Mouse (Mus musculus) kidney, embryonic 14.5 days (tissue): Measurements from ENCODE around the gene Csf3r. TPM values are rescaled to one million over a fixed set of nuclear protein-coding genes. Genes with fewer than 3 reads are reported as not detected.

Experiments
- ATAC-seq: fragments of 200-750 bp; cut with Nextera tagmentation; 2 replicates; pipeline ENCODE4 v1.8.0; 2017; ENCODE audit warnings: moderate number of reproducible peaks, mild to moderate bottlenecking, moderate TSS enrichment, moderate library complexity; ENCODE audit not compliant: low FRiP score, low TSS enrichment
- H3K27ac ChIP-seq: fragments of 300-500 bp; sonication (generic); 2 replicates; pipeline ENCODE4 v1.5.1; 2014; ENCODE audit warnings: low read depth, mild to moderate bottlenecking, low read length, moderate library complexity, mixed read lengths
- H3K27me3 ChIP-seq: fragments of 300-500 bp; sonication (generic); 2 replicates; pipeline ENCODE4 v1.6.1; 2014; ENCODE audit warnings: mild to moderate bottlenecking, low read length; ENCODE audit not compliant: control insufficient read depth, insufficient read depth
- H3K36me3 ChIP-seq: fragments of 300-500 bp; sonication (generic); 2 replicates; pipeline ENCODE4 v1.6.1; 2014; ENCODE audit warnings: low read length, mixed read lengths; ENCODE audit not compliant: control insufficient read depth, insufficient read depth
- H3K4me1 ChIP-seq: fragments of 300-500 bp; sonication (generic); 2 replicates; pipeline ENCODE4 v1.6.1; 2014; ENCODE audit warnings: low read length, mixed read lengths; ENCODE audit not compliant: control insufficient read depth, insufficient read depth
- H3K4me2 ChIP-seq: fragments of 300-500 bp; sonication (generic); replicated peaks from 2 replicates; pipeline ENCODE4 v1.6.1; 2014; ENCODE audit warnings: low read depth, mild to moderate bottlenecking, low read length
- H3K4me3 ChIP-seq: fragments of 300-500 bp; sonication (generic); 2 replicates; pipeline ENCODE4 v1.5.1; 2014; ENCODE audit warnings: mild to moderate bottlenecking, low read length
- H3K9ac ChIP-seq: fragments of 300-500 bp; sonication (generic); 2 replicates; pipeline ENCODE4 v1.6.1; 2014; ENCODE audit warnings: low read depth, mild to moderate bottlenecking, low read length, moderate library complexity
- H3K9me3 ChIP-seq: fragments of 300-500 bp; sonication (generic); 2 replicates; pipeline ENCODE4 v1.6.1; 2016; ENCODE audit warnings: low read length; ENCODE audit not compliant: control insufficient read depth
- WGBS: fragments of 180-500 bp; shearing (Covaris S2); extraction: QIAGEN DNeasy Blood & Tissue Kit; methylation state at CpG from one replicate; pipeline ENCODE4 v1.1.7; 2014; 5-methylcytosine and 5-hydroxymethylcytosine counted together
- polyA plus RNA-seq: library from polyadenylated mRNA; unstranded; fragments of >200 nt; fragmentation: Nextera tagmentation; extraction: Ambion mirVana; gene quantifications from 2 replicates; pipeline ENCODE4 v1.2.1, GENCODE M21; 2014

The Csf3r gene
- polyA plus RNA-seq, 1 experiment from 2014 or later: 0.61 TPM

DNA sequence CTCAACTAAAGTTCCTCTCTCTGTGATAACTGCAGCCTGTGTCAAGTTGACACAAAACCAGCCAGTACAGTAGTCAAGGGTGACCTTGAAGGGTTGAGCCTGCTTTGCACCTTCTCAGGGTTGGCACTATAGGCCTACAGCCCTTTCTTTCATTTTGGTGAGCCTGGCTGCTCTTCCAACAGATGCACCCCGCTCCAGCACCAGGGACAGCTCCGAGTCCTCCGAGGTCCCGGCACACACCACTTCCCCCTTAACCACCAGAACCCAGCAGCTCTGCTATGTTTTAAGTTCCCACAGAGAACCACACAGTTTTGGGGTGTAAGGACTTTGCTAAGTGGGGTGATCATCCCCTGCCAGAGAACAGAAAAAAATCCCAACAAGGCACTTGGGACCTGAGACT lies 27.8 kb upstream of the Csf3r start:
- no peak overlapping the region for H3K27ac ChIP-seq
- H3K4me3 ChIP-seq: no peak overlapping the region
- 13% methylated on average over 4 of the region's 4 CpGs for WGBS
- no peak overlapping the region for H3K4me2 ChIP-seq
- H3K36me3 ChIP-seq: no peaks in the 10 kb centered on the region
- ATAC-seq: no peak
- no peaks in the 10 kb centered on the region for H3K27me3 ChIP-seq
- no peak overlapping the region for H3K9ac ChIP-seq
- no peaks in the 10 kb centered on the region for H3K4me1 ChIP-seq
- peaks cover 14% of the 10 kb centered on the region for H3K9me3 ChIP-seq

DNA sequence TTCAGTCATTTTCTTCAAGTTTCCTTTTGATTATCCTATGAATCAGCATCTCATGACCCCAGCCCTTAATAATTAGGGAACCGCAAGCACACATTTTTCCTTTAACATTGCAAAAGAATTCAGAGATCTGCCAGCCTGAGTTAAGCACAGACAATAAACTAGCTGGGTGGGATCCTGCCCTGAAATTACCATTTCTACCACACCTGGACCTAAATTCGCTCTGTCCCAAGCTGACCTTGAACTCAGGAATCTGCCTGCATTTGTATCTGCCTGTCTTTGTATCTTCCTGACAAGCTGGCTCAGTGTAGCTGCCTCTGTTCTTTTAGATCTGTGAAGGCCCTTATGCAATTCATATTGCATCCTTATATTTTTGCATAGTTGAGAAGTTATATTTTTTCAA lies 26.5 kb upstream of the Csf3r start:
- no peaks in the 10 kb centered on the region for H3K27me3 ChIP-seq
- H3K9ac ChIP-seq: no peak overlapping the region
- no peaks in the 10 kb centered on the region for H3K36me3 ChIP-seq
- H3K4me2 ChIP-seq: no peak overlapping the region
- no peak overlapping the region for H3K4me3 ChIP-seq
- no peaks in the 10 kb centered on the region for H3K4me1 ChIP-seq
- no peak for ATAC-seq
- 90% methylated on average over 2 of the region's 2 CpGs for WGBS
- no peak overlapping the region for H3K27ac ChIP-seq
- H3K9me3 ChIP-seq: peaks cover 14% of the 10 kb centered on the region

DNA sequence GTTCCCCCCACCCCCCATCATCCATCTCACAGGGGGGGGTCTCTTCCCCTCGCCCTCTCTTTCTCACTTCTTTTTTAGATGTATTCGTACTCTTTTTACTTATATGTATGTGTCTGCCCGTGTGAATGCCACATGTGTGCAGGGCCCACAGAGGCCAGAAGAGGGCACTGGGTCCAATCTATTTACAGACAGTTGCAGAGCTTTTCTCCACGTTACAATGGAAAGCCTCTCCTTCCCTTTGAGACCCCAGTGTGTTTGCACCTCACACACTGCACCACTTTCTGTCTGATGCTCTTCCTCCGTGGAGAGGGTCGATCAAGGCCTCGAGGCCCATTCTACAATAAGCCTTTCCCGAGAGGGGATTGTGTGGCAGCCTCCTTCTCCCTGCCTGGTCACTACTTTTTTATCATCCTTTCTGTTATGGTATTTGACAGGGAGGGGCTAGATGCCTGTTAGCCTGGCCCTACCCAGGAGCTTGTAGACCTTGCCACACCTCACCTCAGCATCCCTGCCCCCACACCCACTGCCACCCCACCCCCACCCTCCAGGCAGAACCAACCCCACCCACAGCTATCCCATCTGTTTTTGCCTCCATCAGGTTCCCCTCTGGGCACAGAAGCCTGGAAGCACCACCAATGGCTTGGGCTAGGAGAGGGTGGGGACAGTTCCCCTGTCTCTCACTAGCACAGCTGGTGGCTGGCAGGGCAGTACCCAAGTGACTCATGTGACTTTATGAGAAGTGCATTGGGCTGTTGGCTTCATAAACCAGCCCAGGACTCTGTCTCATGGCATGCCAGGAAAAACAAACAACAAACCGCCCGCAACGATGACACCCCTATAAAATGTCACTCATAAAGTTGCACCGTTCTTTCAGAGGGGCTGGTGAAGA lies 22.8 kb upstream of the Csf3r start:
- ATAC-seq: no peak
- no peak overlapping the region for H3K4me2 ChIP-seq
- no peak overlapping the region for H3K27ac ChIP-seq
- WGBS: 69% methylated on average over 12 of the region's 12 CpGs
- H3K9ac ChIP-seq: no peak overlapping the region
- no peaks in the 10 kb centered on the region for H3K27me3 ChIP-seq
- H3K9me3 ChIP-seq: peaks cover 14% of the 10 kb centered on the region
- H3K4me1 ChIP-seq: no peaks in the 10 kb centered on the region
- H3K36me3 ChIP-seq: no peaks in the 10 kb centered on the region
- H3K4me3 ChIP-seq: no peak overlapping the region

DNA sequence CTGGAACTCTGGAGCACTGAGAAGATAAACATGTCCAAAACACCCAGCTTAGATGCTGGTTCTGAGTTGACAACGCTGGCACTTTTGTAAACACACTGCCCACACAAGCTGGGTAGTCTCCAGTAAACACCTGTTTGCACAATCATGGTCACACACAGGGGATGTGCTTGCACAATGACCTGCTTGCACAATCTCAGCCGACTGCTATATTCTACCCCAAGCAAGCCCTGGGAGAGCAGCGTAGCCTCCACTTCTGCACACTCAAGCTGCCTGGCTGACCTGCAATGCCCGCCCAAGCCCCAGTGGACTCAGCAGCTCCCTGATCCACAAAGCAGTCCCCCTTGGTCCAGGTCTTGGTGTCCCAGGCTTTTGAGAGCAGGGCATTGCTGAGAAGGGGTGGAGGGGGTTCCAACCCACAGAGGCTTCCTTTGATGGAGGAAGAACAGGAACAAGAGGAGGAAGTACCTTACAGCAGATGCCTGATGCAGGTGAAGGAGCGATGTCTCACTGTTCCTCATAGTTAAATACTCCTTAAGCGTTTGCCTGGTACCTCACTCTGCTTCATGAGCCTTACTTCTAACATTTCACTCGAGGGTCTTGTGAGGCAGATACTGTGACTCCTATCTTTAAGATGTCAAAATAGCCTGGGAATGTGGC lies 6.5 kb upstream of the Csf3r start:
- no peak for ATAC-seq
- 81% methylated on average over 7 of the region's 7 CpGs for WGBS
- no peak overlapping the region for H3K4me3 ChIP-seq
- no peaks in the 10 kb centered on the region for H3K4me1 ChIP-seq
- no peak overlapping the region for H3K27ac ChIP-seq
- no peaks in the 10 kb centered on the region for H3K9me3 ChIP-seq
- no peaks in the 10 kb centered on the region for H3K27me3 ChIP-seq
- no peak overlapping the region for H3K4me2 ChIP-seq
- H3K9ac ChIP-seq: no peak overlapping the region
- no peaks in the 10 kb centered on the region for H3K36me3 ChIP-seq

DNA sequence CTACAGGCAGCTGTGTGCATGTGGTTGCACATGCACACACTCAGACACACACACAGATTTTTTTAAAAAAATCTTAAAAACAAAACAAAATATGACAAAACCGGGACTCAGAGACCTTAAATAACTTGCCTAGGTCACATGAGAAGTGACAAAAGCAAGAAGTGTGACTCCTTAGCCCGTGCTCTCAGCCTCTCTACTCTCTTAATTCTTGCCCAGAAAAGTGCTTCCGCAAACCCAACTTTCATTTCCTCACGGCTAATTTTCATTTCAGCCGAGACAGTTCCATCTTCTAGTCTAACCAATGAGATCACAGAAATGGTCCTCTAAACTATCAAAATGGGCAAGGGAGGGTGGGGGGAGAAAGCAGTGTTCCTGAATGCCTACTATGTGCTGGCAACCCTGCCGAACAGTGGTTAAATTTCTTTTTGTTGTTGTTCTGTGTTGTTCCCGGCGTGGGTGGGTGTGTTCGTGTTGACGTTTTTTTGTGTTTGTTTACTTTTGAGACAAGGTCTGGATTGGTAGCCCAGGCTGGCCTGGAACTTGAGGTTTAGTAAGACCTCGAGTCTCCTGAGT lies 5.3 kb upstream of the Csf3r start:
- Histone ChIP-seq H3K9me3 (no peaks in the 10 kb centered on the region), H3K9ac (no peak overlapping the region), H3K36me3 (no peaks in the 10 kb centered on the region), H3K4me3 (no peak overlapping the region), H3K4me1 (no peaks in the 10 kb centered on the region), H3K27me3 (no peaks in the 10 kb centered on the region), H3K27ac (no peak overlapping the region), H3K4me2 (no peak overlapping the region)
- no peak for ATAC-seq
- whole genome bisulfite sequencing: 83% methylated on average over 11 of the region's 11 CpGs

DNA sequence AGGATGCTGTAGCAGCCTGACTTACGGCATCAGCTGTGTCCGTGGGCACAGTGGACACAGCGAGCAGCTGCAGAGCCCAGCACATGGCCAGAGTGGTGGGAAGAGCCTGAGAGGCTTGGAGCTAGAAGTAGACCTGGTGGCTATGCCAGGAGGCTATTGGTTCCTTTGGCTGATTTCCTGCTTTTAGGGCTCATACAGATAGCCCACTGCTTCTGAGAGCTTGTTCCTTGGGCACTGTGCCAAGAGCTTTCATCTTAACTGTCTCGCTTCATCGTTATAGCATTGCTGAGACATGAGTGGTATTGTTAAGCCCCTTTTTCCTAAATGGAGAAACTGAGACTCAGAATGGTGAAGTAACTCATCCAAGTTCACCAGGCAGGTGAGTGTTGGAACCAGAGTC lies 1.5 kb downstream of the Csf3r start:
- 83% methylated on average over 5 of the region's 5 CpGs for WGBS
- H3K4me2 ChIP-seq: no peak overlapping the region
- H3K9me3 ChIP-seq: no peaks in the 10 kb centered on the region
- no peaks in the 10 kb centered on the region for H3K4me1 ChIP-seq
- no peak overlapping the region for H3K4me3 ChIP-seq
- H3K27ac ChIP-seq: no peak overlapping the region
- no peaks in the 10 kb centered on the region for H3K27me3 ChIP-seq
- ATAC-seq: no peak
- H3K9ac ChIP-seq: no peak overlapping the region
- no peaks in the 10 kb centered on the region for H3K36me3 ChIP-seq

DNA sequence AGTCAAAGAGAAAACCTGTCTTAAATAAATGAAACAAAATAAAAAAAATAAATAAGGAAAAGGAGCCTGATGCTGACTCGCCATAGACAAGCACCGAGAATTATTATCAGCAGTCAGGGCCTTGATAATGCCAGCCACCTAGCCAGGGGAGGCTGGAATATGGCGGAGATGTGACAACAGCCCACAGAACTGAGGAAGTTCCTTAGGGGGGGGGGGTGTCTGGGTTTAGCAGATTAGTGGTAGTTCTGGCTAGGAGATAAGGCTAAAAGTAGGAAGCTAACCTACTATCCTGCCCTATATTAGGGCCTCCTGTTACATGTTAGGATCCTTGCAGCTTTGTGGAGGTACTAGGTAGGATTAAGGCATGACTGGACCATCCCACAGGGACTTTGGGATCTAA lies 3.6 kb downstream of the Csf3r start:
- 94% methylated on average over 3 of the region's 3 CpGs for WGBS
- Histone ChIP-seq H3K27ac (no peak overlapping the region), H3K36me3 (no peaks in the 10 kb centered on the region), H3K4me1 (no peaks in the 10 kb centered on the region), H3K27me3 (no peaks in the 10 kb centered on the region), H3K4me3 (no peak overlapping the region), H3K9ac (no peak overlapping the region), H3K4me2 (no peak overlapping the region), H3K9me3 (no peaks in the 10 kb centered on the region)
- ATAC-seq: no peak

DNA sequence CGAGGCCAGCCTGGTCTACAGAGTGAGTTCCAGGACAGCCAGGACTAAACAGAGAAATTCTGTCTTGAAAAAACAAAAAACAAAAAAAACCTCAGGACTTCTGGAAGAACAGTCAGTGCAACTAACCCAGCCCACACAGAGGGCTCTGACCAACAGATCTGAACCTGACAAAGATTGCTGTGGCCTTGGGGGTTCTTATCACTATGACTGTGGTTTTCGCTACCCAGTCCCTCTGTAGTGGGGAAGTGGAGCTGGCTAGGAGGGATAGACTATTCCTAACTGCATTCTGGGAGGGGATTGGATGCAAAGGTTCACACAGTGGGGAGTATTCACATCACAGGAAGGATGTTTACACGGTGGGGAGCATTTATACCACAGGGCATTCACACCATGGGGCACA lies 4.7 kb downstream of the Csf3r start:
- H3K36me3 ChIP-seq: no peaks in the 10 kb centered on the region
- H3K9ac ChIP-seq: no peak overlapping the region
- H3K4me3 ChIP-seq: no peak overlapping the region
- no peaks in the 10 kb centered on the region for H3K4me1 ChIP-seq
- 52% methylated on average over 3 of the region's 3 CpGs for WGBS
- no peak for ATAC-seq
- H3K4me2 ChIP-seq: no peak overlapping the region
- no peaks in the 10 kb centered on the region for H3K27me3 ChIP-seq
- no peaks in the 10 kb centered on the region for H3K9me3 ChIP-seq
- no peak overlapping the region for H3K27ac ChIP-seq

DNA sequence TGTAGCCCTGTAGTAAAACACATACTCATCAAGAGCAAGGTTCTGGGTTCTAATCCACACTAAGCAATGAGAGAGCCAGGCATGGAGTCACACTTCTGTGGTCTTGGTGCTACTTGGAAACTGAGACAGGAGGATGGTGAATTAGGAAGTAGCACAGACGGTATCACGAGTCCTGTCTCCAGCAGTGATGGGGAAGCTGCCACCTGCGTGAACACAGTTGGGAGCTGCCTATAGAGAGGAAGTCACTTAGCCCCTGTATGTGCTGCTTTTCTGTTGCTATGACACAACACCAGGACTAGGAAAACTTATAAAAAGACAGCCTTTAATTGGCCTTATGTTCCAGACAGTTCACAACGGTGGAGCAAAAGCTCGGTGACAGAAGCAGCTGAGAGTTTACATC lies 6.4 kb downstream of the Csf3r start:
- no peaks in the 10 kb centered on the region for H3K4me1 ChIP-seq
- no peaks in the 10 kb centered on the region for H3K36me3 ChIP-seq
- 74% methylated on average over 5 of the region's 5 CpGs for WGBS
- no peak overlapping the region for H3K4me2 ChIP-seq
- H3K9ac ChIP-seq: no peak overlapping the region
- no peak for ATAC-seq
- H3K9me3 ChIP-seq: no peaks in the 10 kb centered on the region
- H3K4me3 ChIP-seq: no peak overlapping the region
- no peak overlapping the region for H3K27ac ChIP-seq
- no peaks in the 10 kb centered on the region for H3K27me3 ChIP-seq
